Mouse (Mus musculus) heart, adult 9 months (tissue): ENCODE measurements around the gene Abca3.
"Not testable (repeated sequence)": the region's sequence is repeated elsewhere in the genome, so short reads cannot be mapped to it uniquely, and the experiment has no call there.

Experiments used
- DNase-seq, 2 experiments: peaks; one replicate each; pipeline ENCODE4 v3.0.0; 2022; ENCODE audit warnings: low spot score in 2 of 2

The Abca3 gene

DNA sequence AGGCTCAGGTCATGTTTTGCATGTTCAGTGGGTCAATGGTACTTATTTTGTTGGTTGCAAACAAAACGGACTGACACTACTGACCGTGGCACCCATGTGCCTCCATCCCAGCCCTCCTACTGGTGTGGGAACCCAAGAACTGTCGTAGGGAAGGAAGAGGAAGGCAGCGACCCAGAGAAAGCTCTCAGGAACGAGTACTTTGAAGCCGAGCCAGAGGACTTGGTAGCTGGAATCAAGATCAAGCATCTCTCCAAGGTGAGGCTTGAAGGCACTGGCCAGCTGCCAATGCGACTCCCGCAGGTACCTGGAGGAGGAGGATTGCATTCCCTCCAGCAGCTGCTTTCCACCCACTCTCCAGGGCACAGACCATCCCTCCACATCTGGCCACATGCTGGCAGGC lies 32.0 kb downstream of the Abca3 start:
- no peak for DNase-seq

DNA sequence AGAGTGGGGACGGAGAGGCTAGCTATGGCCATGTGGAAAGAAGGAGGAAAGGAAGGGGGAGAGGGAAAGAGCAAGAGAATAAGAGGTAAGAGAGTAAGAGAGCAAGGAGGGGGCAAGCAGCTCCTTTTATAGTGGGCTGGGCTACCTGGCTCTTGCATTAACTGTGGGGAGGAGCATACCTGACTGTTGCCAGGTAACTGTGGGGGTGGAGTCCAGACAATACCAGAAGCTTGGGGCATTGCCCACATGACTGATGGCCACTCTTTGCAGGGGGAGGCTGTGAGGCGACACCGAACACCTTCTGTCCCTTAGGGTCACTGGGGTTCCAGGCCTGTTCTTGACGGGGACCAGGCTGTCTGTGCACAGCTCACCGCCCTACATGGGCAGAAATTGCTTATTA lies 37.0 kb downstream of the Abca3 start:
- DNase-seq, result no peak

DNA sequence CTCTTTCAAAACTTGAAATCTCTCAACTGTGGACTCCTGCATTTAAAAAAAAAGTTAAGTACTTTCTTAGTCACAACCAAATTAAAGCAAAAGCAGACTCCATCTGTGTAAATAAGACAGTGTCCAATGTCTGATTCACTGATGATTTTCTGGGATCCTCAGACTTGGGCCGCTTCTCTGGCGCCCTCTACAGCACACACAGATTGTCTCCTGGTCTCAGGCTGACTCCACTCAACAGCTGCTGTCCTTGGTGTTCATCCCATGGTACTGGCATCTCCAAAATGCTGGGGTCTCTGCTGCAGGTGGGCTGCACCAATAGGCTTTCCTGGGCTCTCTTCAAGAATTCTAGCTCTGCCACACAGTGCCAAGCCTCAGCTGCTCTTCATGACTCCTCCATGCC lies 38.1 kb downstream of the Abca3 start:
- DNase-seq, result peak; percentile 18 to 34

DNA sequence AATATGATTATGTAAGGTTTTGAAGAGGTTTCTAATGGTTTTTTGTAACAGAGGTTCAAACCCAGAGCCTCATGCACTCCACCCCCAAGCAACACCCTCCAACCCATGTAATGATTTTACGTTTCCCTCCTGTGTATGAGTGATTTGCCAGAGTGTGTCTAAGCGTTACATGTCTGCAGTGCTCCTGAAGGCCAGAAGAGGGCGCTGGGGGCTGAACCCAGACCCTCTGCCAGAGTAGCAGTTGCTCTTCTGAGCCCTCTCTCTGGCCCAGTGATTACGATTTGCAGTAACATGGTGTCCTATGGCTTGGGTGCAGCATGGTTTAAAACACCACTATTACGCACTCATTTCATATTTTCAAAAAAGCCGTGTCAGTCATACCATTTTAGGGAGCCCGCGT lies 39.4 kb downstream of the Abca3 start:
- no peak for DNase-seq

DNA sequence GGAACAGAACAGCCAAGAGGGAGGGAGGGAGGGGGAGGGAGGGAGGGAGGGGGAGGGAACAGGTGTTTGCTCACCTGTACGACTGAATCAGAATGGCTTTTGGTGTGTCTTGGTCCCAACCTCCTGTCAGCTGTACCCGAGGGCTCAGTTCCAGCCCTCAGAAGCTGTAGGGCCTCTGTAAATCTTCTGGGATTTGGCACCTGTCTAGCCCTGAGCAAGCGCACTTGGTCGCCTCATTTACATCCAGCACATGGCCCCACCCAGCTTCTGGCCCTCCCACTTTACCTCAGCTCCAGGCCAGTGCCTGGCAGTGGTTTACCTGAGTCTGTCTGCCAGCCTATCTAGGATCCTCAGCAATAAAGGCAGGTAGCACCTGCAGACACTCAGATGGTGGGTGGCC lies 41.8 kb downstream of the Abca3 start:
- DNase-seq, result no peak

DNA sequence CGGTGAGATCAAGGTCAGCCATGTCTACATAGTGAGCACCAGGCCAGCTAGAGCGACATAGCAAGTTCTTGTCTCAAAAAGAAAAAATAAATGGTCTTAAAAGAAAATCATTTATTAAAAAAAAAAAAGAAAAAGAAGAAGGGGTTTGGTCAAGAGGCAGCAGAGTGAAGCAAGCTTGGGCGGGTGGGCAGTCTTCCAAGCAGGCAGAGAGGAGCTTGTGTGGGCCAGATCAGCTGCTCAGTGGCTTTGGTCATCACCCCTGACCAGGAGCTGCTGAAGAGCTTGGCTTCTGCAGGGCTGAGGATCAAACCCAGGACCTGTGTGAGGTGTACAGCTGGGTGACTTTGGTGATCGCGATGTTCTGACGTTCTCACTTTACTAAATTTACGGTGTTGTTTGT lies 42.7 kb downstream of the Abca3 start:
- DNase-seq, result no peak

DNA sequence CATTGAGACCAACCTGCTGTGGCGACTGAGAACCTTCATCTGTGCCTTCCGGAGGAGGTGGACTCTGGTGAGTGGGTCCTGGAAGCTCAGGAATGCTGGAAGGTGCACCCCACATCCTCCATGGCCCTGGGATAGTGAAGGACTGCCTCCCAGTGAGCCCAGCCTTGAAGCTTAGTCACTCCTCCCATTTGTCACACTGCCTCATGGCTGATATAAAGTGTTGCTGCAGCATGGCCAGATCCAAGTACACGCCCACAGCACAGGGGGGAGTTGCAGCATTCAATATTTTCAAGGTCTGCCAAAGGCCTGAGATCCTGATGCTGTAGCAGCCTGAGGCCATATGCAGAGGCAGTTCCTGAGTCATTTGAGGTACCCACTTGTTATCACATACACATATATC lies 50.6 kb downstream of the Abca3 start:
- no peak for DNase-seq

DNA sequence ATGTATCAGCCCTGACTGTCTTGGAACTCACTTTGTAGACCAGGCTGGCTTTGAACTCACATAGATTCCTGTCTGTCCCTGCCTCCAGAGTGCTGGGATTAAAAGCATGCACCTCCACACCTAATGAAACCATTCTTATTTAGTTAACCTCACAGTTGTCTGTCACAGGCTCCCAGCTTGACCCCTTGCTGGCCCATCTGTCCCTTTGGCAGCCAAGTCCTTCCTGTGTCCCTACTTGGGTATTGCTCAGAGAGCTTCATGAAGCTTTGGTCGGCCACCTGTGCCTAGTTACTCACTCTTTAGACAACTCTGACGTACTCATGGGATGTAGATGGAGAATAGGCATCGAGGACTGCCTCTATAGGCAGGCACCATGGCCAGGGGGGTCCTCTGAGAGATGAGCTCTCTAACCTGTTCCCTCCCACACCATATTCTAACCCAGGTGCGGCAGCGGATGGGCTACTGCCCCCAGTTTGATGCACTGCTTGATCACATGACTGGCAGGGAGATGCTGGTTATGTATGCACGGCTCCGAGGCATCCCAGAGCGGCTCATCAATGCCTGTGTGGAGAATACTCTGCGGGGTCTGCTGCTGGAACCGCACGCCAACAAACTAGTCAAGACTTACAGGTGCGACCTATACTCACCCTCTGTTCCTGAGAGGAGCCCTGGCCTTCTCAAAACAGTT lies 55.5 kb downstream of the Abca3 start:
- DNase-seq, result no peak

DNA sequence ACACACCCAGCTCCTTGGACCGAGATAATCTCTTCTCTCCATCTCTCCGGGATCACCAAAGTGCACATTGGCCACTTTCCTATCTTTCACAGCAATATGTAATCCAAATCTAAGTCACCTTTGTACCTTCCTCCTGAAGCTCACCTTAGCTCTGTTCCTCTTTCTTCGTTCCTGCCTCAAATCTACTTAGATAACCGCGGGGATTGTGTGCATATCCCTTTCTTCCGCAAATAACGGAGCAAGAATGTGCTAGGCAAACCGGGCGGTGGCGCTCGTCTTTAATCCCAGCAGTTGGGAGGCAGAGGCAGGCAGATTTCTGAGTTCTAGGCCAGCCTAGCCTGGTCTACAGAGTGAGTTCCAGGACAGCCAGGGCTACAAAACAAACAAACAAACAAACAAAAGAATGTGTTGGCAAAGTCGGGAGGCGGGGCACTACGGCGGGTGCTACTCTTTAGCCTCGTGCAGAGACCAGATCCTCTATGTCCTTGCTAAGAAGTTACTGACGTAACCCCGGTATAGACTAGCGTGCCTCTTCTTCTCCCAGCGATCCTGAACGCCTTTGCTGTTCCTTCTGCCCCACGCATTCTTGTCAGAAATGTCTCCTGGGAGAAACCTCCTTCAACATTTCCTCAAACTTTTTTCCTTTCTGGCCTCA lies 61.9 kb downstream of the Abca3 start:
- DNase-seq, result no peak

DNA sequence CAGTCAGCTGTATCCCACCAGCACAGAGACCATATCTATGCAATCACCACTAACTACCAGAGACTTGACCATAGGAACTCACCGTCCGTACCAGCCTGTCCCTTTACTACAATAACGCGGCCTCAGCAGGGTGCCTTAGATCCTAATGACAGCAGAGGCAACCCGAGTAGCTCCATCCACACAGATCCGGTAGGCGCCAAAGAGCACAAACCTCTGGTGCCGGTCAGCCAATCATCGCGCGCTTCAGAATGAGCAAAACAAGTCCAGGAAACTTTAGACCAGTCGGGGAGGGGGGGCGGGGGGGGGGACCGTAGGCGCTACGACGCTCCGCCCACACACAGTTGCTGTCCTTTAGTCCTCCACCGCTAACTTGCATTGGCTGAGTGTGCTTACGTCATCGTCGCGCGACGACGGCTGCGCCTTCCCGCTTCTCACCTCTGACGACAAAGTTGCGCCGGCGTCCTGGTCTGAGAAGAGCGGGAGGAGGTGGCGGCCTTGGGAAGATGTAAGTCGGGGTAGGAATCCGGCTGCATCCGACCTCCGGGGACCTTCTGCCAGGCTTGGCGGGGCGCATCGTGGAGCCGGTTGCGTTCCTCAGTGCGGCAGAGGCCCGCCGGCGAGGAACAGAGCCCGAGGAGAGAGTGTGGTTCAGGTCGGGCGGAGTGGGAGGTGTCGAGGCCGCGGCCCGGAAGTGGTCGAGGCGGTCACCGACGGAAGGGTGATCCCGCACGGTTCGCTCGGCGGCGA lies 62.7 kb downstream of the Abca3 start, which contains the start of gene Rnps1:
Gene Rnps1, plus strand, starts transcription at position 336 of the 747 bp plus-strand sequence.
- DNase-seq, result peak; percentile 91 to 92

DNA sequence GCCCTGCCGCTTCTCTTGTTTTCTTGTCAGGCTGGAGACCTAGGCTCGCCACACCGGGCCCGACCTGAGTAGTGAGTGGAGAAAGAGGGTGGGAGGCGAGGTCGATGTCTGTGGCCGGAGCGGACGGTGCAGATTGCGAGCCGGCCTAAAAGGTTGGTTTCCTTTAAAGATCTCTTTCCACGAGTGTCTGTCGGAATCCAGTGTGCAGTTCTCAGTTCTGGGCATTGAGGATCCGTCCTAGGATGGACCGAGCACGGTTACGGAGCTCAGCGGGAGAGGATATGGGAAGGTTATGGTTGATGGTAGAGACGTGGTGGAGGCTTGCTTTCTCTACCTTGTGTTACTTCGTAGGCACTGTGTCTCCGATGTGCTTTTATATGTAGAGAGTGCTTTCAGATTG lies 63.3 kb downstream of the Abca3 start:
- DNase-seq, result no peak

DNA sequence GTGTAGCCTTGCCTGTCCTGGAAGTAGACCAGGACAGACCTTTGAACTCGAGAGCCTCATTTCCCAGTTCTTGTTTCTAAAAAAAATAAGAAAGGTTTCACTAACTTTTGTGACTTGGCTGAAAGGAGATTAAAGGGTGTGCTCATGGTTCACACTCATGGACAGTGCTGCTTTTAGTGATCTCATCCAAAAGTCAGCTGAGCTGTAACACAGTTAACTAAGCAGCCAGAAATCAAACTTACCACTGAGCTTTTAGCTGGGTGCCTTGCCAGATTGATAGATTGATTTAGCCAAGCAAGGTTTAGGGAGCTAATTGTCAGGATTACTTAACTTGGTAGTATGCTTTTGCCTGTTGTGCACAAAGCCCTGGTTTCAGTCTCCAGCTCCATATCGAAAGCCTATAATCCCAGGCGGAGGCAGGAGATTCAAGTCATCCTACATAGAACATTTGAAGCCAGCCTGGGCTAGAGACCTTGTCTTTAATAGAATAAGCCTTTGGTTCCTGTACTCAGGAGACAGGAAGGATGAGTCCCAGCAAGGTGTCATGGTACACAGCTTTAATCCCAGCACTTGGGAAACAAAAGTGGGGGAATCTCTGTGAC lies 64.4 kb downstream of the Abca3 start:
- DNase-seq, result no peak

DNA sequence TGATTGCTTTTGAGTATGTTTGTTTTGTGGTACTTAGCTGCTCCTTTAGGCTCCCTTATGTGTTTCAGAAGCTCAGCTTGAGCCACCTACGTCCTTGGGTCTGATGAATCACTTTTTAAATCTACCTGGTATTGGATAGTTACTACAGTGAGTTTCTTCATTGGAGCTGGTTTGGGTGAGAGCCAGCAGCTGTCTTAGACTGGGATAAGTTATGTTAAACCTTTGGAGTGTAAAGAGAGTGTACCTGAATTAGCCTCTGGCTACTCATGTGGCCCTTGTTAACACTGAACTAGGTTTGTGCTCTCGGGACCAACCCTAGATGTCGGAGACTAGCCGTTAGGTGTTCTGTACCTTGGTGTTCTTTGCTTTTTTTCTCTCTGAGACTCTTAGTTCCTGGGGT lies 71.4 kb downstream of the Abca3 start:
- no peak for DNase-seq

DNA sequence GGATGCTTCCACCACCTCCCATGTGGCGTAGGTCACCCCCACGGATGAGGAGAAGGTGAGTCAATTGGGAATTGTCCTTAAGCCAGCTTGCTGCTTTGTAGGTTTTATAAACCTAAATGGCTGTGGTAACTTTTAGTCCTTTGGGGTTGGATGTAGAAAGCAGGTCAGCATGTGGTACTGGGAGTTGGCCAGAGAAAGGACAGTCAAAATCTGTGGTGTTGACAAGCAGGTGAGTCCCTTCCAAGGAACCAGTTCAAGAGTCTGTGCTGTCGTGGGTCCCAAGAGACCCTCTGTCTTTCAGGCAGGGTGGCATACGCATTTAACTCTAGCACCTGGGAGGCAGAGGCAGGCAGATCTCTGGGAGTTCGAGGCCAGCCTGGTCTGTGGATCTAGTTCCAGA lies 72.7 kb downstream of the Abca3 start:
- DNase-seq, result no peak

DNA sequence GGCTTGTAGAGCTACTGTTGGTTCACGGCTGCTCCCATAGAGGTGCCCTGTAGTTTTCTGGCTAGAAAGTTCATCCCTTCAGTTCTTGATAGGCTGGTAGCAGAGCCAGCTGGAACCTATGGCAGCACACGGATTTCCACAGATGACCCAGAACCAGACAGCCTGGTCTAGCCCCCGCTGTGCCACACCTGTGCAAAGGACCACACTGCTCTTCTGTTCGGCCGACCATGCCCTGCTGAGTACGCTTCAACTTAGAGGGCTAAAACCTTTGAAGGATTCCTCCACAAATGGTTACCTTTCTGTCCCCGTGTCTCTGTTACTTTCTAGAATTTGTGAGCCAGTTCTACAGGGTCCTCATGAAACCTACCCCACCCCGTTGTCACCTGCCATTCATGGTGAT lies 73.6 kb downstream of the Abca3 start:
- not testable (repeated sequence) for DNase-seq

DNA sequence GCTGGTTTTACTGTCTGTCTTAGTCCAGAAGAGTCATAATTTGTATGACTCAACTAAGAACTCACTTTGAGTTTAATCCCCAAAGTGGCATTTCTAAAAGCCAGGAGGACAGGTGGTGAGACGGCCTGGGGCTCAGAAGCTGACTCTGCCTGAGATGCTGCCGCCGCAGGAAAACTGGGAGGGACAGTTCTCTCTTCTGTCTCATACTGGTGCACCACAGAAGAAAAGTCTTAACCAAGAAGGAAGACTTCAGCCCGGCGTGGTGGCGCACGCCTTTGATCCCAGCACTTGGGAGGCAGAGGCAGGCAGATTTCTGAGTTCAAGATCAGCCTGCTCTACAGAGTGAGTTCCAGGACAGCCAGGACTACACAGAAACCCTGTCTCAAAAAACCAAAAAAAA lies 74.2 kb downstream of the Abca3 start:
- no peak for DNase-seq

DNA sequence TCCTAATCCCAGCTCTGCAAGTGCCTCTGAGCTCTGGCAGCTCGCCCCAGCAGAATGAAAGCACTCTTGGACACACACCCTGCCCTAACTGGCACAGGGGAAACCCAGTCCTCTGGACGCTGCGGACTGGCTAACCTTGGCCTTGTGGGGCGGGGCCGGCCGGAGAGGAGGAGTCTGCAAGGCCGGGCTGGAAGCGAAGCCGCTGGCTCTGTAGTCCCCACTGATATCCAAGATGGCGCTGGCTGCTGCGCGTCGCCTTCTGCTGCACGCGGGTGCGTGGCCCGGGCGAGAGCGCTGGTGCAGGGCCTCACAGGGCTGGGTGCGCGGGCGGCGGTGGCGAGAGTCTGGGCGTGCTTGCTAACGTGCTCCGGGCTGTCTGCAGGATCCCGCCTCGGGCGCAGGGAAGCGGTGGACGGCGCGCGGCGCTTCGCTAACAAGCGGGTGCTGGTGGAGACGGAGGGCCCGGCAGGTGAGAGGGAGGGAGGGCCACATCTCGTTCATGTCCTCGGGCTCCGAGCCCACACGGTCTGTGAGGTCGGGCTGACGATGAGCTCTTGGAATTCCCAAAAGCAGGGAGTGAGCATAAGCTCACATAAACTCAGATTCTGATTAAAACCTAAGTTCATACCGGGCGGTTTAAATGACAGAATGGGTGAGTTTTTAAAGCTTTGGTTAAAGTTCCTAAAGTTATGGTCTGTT lies 74.9 kb downstream of the Abca3 start, which contains the start of gene Eci1:
Gene Eci1, plus strand, starts transcription at position 171 of the 699 bp plus-strand sequence.
- peak; percentile 96 to 97 for DNase-seq

DNA sequence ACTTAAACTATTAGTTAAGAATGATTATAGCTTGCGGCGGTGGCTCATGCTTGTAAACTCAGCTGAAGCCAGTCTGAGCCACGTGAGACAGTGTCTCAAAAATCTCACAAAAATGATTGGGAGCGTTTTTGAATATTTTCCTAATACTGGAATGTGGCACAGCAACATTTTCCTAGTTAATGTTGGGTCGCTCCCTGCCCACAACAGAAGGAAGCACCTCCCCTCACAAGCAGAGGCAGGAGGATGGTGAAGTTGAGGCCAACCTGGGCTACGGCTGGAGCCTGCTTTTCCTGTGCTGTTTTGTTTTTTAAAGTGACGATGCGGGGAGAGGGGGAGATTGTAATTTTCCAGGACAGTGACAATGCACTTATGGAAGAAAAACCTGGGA lies 75.4 kb downstream of the Abca3 start:
- DNase-seq, result no peak

DNA sequence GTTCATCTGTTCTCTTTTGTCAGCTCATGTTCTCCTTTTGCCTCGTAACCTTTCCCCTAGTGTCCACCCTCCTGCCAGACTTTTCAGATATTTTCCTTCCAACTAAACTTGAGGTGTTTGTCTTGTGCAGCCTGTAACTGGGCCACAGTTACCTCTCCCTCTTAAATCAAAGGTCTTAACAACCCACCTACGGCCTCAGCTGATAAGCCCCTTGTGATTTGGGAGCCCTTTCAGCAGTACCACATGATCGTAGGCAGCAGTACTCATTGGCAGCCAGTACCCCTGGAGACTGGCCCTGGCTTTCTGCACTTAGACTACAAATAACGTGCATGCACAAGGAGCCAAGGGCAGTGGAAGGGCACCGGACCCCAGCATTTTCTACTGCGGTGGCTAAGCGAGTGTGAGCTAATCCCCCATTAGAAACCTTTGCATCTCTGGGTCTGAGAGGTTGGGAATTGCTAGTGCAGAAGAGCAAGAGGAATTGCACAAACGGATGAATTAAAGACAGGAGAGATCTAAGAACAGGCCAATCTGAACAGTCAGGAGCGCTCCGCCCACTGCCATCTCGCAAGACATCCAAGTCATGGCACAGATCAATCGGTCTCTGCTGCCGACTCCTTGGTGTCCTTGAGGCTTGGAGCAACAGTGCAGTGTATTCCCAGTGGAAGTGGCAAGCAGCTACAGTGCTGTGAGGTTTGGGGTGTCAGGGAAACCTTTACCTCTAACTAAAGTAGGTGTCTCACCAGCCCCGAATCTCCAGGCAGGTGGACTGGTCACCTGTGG lies 77.6 kb downstream of the Abca3 start:
- peak; percentile 70 to 76 for DNase-seq

DNA sequence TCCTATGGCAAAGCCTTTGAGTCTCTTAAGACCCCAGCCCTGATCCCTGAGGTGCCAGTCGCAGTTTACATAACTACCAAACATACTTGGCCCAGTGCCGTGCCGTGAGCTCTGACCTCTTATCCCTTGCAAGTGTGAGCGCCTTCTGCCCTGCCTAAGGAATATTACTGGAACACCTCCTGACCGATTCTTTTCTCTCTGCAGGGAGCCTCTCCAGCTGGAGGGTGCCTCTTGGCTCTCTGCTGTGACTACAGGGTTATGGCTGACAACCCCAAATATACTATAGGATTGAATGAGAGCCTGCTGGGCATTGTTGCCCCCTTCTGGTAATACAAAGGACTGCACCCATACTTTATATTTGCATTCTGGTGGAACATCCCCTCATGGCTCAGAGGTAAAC lies 85.3 kb downstream of the Abca3 start:
- peak in 1 of 2 experiments; percentile 47 for DNase-seq

DNA sequence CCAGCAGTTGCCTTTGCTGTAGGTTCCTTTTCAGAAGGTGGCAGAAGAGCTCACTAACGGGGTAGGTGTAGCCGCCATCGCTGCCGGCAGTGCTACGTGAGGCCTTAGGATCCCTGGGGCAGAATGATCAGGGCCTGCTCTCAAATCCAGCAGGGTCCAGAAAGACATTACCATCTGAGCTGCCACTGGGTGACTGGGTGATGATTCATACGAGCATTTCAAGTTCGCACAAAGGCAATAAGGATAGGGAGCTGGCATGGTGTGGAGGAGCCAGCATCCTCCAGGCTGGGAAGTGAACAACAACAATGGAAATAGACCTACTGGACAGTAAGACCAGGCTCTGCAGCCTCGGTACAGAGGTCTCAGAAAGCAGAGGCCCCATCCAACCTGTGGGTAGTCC lies 88.6 kb downstream of the Abca3 start:
- DNase-seq, result no peak
